Mouse (Mus musculus): ENCODE measurements at regions not wholly inside any gene's neighbourhood (a gene's known extent, or its start where the extent isn't known, plus 50 kb on each side); places are given as distances from the start of the nearest gene placed in this dataset.
A peak's percentile ranks its signal among the peaks of the same experiment; 100 is the strongest.

DNA sequence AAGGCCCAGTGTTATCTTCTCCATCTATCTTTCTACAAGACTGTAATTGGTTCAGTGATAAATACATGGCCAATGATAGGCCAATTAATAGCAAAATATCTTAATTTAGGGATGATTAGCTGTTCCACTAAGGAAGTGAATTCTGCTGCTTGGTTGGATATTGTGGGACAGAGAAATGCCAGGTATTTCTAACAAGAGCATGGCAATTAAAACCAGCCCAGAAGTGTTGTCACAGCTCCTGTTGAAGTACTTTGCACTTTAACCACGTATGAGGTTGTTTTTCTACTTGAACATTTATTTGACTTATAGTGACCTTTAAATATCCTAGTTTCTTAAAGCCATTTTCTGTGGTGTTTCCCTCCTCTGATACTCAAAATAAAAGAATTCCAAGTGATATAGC is 65.7 kb upstream of the Acsl4 start:
- no peak for DNase-seq (ENCODE audit: low spot score in 2 of 2)

GRCm38 (mm10) chrX:142464174-142464573 is 73.8 kb upstream of the Acsl4 start:
- no peak for DNase-seq (ENCODE audit: low spot score in 2 of 2)

- no peak for DNase-seq (ENCODE audit: low spot score in 2 of 2)
Measured at GRCm38 (mm10) chrX:142464756-142465155, 74.4 kb upstream of the Acsl4 start.

GRCm38 (mm10) chrX:142467850-142468256 is 77.5 kb upstream of the Acsl4 start:
- DNase-seq (ENCODE audit: low spot score in 2 of 2): no peak

GRCm38 (mm10) chrX:142468388-142468787 is 78.1 kb upstream of the Acsl4 start:
- DNase-seq (ENCODE audit: low spot score in 2 of 2): no peak

DNA sequence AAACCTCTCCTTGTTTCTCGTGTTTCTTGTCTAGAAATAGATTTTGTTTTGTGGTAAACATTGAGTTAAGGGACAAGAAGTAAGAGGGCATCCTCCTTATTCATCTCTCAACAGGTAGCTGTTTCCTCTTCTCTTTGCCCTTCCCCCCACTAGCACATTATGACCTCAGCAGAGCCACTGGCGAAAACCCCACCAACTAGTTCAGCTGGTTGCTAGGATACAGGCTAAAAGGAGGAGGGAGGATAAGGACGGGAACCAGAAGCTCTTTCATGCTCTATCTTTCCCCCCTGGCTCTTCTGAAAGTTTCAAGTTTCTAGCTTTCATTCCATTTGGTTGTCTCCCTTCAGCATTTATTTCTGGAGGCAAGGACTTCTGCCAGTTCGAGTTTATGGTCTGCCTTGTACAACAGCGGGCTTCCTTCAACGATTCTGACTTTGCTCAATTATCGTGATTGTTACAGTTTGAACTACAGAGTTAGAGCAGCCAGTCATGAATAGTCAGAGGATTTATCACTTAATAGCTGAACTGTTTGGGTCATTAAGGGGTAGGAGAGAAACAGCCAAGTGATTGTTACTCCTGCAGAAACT is 78.8 kb upstream of the Acsl4 start:
- no peak for DNase-seq (ENCODE audit: low spot score in 2 of 2)

GRCm38 (mm10) chrX:142470083-142470482 is 79.7 kb upstream of the Acsl4 start:
- no peak for DNase-seq (ENCODE audit: low spot score in 2 of 2)

DNA sequence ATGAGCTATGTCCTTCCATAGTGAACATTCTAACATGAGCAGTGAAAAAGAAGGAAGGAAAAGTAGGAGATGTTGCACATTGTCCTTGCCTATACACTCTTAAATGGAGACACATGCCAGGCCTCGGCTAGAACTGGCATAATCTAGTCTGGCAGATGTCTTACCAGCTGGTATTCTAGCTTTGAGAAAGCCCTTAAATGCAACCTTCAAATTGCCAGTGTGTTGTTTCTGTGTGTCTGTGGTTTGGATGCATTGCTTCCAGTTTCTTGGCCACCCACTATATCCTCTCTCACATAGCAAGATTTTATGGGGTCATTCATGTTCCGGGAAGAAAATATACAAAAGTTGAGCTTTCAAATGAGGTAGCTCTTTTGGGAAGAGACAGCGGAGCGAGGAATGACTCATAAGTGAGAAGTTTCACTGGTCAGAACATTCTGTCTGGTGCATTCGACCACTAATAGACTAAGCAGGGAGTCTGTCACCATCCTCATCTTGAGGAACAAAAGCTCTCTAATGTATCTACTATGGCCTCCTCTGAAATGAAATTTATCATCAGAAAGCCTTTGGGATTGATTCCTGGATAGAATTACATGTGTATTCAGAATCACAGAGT is 91.0 kb upstream of the Acsl4 start:
- DNase-seq (ENCODE audit: low spot score in 2 of 2): no peak

- no peak for DNase-seq (ENCODE audit: low spot score in 2 of 2)
Measured at GRCm38 (mm10) chrX:142488078-142488477, 97.7 kb upstream of the Acsl4 start.

DNA sequence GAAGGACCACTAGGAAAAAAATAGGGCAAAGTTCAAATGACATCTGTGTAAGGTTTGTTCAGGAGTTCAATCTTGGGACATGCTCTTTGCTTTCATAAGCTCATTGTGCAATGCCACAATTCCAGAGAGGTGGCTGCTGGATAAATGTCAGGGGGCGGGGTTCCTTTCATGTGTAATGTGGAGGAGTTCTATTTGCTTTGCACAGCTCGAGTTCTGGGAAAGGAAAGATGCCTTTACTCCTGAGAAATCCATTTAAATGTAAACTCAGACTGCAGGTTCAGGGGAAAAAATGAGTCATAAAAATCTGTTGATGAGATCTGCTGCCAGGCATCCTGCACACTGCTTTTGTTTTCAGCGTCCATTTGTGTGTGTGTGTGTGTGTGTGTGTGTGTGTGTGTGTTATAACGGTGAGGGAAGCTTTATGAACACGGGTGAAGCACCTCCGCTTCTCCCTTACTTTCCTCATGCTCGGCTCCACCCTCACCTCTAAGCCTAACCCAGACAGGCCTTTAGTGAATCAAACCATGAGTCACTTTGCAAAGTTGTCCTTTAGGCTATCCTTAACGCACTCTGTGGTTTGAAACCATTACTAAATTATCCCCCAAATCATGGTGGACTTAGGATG is 99.9 kb upstream of the Acsl4 start:
- peak in 1 of 2 experiments; percentile 2 for DNase-seq (ENCODE audit: low spot score in 2 of 2)

DNA sequence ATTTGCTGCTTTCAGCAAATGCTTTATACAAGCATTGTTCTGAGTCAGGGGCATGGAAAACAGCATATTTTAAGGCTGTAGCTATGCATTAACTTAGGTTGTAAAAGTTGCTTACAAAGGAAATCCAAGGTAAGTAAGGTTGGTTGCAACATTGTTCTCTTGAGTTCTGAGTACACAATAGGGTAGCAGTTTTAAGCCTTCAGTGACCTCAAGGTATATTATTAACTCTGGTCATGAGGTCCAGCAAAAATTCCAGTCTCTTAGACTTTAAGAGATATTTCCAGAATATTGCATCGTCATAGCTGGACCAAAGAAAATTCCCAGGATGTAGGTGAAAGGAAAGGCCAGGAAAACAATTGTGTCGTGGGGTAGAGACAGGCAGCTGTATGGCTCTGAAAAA is 110.8 kb upstream of the Acsl4 start:
- DNase-seq (ENCODE audit: low spot score in 2 of 2): no peak

GRCm38 (mm10) chrX:142504962-142505361 is 114.6 kb upstream of the Acsl4 start:
- no peak for DNase-seq (ENCODE audit: low spot score in 2 of 2)

GRCm38 (mm10) chrX:142507475-142507874 is 117.1 kb upstream of the Acsl4 start:
- no peak for DNase-seq (ENCODE audit: low spot score in 2 of 2)

GRCm38 (mm10) chrX:142516406-142517131 is 126.2 kb upstream of the Acsl4 start:
- DNase-seq (ENCODE audit: low spot score in 2 of 2): no peak

DNA sequence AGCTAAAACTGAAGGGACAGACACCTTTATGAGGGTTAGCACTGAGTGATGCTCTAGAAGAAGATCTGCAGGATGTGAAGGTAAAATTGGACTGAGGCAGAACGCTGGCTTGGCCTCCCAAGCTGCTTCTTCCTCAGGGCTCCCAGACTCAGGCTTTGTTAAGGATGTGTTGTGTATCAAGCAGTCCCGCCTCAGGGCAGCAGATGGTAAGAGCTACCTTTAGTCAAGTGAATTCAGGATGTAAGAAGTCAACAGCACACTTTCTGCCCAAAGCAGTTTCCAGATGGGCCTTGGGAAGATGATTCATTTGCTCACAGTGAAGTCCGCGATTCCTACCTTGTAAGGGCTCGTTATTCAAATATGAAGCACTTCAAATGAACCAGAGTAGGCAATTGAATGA is 126.9 kb upstream of the Acsl4 start:
- DNase-seq (ENCODE audit: low spot score in 2 of 2): no peak

DNA sequence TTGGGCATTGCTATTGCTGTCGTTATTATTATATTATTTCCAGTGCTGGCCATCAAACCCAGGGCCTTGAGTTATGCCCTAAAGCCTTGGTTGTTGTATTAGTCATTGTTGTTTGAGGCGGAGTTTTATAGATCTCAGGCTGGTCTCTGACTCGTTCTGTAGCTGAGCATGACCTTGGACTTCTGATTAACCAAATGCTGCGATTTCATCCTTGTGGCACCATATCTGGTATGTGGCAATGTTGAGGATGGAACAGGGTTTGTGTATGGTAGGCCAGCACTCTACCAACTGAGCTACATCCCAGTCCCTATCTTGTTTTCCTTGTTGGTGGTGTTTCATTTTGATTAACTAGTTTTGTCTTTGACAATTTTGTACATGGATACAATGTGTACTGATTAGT is 130.7 kb upstream of the Acsl4 start:
- no peak for DNase-seq (ENCODE audit: low spot score in 2 of 2)

- no peak for DNase-seq (ENCODE audit: low spot score in 2 of 2)
Measured at GRCm38 (mm10) chrX:142526953-142527352, 136.6 kb upstream of the Acsl4 start.

GRCm38 (mm10) chrX:142529892-142530291 is 139.6 kb upstream of the Acsl4 start:
- no peak for DNase-seq (ENCODE audit: low spot score in 2 of 2)

DNA sequence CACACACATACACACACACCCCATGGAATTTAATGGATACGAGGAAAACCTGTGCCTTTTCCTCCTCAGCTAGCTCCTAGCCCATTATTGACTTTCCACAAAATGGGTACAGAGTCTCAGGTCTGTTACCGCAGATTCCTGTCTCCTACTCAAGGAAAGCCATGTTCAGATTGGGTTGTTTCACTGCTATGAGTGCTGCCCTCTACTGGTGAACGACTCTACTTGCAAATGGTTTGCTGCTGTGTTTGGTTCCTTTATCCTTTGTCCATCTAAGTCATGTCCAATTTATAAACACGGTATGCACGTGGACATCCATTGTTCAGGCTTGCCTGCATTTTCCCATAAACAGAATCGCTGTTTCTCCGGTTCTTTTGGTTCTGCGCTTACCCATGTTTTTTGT is 144.4 kb upstream of the Acsl4 start:
- DNase-seq (ENCODE audit: low spot score in 2 of 2): no peak

- no peak for DNase-seq (ENCODE audit: low spot score in 2 of 2)
Measured at GRCm38 (mm10) chrX:142535540-142535939, 145.2 kb upstream of the Acsl4 start.

DNA sequence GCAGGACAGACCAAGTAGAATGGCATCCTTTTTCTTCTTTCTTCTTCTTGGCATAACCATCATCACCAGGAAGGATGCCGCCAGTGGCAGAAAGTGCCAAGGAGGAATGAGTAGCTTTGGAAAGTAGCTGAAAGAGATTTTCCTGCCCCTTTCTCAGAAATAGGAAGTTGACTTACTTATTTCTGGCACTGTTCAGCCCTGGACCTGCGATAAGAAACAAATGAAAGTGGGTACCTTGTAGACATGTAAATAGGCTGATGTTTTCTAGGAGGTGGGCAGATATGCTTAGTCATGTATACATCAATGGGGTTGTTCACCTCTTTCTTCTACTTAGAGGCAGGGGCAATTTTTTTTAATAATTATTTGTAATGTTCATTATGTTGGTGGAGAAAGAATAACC is 145.3 kb upstream of the Tmem164 start:
- DNase-seq (ENCODE audit: low spot score in 2 of 2): no peak

DNA sequence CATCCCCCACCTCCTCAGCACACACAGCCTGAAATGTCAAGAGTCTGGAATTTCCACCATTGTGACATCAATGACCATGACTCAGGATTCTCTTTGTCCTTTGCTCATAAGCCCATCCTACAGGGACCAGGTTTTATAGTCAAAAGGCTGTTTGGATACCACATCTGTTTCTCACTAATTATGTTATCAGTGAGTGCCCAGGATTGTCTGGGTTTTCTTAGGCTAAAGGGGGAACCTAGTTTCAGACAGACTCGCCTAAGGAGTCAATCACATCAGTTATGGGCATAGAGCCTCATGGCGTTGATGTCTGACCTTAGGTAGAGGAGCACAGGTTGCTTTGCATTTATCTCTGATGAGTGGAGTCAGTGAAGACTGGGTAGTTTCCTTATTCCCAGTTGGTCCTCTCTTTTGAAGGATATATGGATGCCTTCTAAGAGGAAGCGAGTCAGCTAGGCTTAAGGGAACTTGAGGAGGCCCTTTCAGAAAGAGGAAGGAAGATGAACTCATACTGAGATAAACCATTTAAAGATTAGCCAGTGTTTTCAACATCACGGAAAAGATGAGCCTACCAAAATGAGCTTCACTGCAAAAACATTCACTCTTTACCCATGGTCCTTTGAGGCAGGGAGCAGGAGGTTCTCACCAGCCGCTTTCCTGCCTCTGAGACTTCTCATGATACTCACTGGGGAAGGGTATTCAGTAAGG is 143.8 kb upstream of the Tmem164 start:
- no peak for DNase-seq (ENCODE audit: low spot score in 2 of 2)
